Mouse (Mus musculus) kidney, embryonic 14.5 days (tissue): ENCODE measurements around the gene Cnn1. TPM values are rescaled to one million over a fixed set of nuclear protein-coding genes. Genes with fewer than 3 reads are reported as not detected.

ENCODE experiments used
- ATAC-seq: fragments of 200-750 bp; cut with Nextera tagmentation; 2 replicates; pipeline ENCODE4 v1.8.0; 2017; ENCODE audit warnings: moderate number of reproducible peaks, mild to moderate bottlenecking, moderate TSS enrichment, moderate library complexity; ENCODE audit not compliant: low FRiP score, low TSS enrichment
- H3K27ac ChIP-seq: fragments of 300-500 bp; sonication (generic); 2 replicates; pipeline ENCODE4 v1.5.1; 2014; ENCODE audit warnings: low read depth, mild to moderate bottlenecking, low read length, moderate library complexity, mixed read lengths
- H3K27me3 ChIP-seq: fragments of 300-500 bp; sonication (generic); 2 replicates; pipeline ENCODE4 v1.6.1; 2014; ENCODE audit warnings: mild to moderate bottlenecking, low read length; ENCODE audit not compliant: control insufficient read depth, insufficient read depth
- H3K36me3 ChIP-seq: fragments of 300-500 bp; sonication (generic); 2 replicates; pipeline ENCODE4 v1.6.1; 2014; ENCODE audit warnings: low read length, mixed read lengths; ENCODE audit not compliant: control insufficient read depth, insufficient read depth
- H3K4me1 ChIP-seq: fragments of 300-500 bp; sonication (generic); 2 replicates; pipeline ENCODE4 v1.6.1; 2014; ENCODE audit warnings: low read length, mixed read lengths; ENCODE audit not compliant: control insufficient read depth, insufficient read depth
- H3K4me2 ChIP-seq: fragments of 300-500 bp; sonication (generic); replicated peaks from 2 replicates; pipeline ENCODE4 v1.6.1; 2014; ENCODE audit warnings: low read depth, mild to moderate bottlenecking, low read length
- H3K4me3 ChIP-seq: fragments of 300-500 bp; sonication (generic); 2 replicates; pipeline ENCODE4 v1.5.1; 2014; ENCODE audit warnings: mild to moderate bottlenecking, low read length
- H3K9ac ChIP-seq: fragments of 300-500 bp; sonication (generic); 2 replicates; pipeline ENCODE4 v1.6.1; 2014; ENCODE audit warnings: low read depth, mild to moderate bottlenecking, low read length, moderate library complexity
- H3K9me3 ChIP-seq: fragments of 300-500 bp; sonication (generic); 2 replicates; pipeline ENCODE4 v1.6.1; 2016; ENCODE audit warnings: low read length; ENCODE audit not compliant: control insufficient read depth
- WGBS: fragments of 180-500 bp; shearing (Covaris S2); extraction: QIAGEN DNeasy Blood & Tissue Kit; methylation state at CpG from one replicate; pipeline ENCODE4 v1.1.7; 2014; 5-methylcytosine and 5-hydroxymethylcytosine counted together
- polyA plus RNA-seq: library from polyadenylated mRNA; unstranded; fragments of >200 nt; fragmentation: Nextera tagmentation; extraction: Ambion mirVana; gene quantifications from 2 replicates; pipeline ENCODE4 v1.2.1, GENCODE M21; 2014

Cnn1 gene
- polyA plus RNA-seq, 1 experiment from 2014 or later, result 4.7 TPM

DNA sequence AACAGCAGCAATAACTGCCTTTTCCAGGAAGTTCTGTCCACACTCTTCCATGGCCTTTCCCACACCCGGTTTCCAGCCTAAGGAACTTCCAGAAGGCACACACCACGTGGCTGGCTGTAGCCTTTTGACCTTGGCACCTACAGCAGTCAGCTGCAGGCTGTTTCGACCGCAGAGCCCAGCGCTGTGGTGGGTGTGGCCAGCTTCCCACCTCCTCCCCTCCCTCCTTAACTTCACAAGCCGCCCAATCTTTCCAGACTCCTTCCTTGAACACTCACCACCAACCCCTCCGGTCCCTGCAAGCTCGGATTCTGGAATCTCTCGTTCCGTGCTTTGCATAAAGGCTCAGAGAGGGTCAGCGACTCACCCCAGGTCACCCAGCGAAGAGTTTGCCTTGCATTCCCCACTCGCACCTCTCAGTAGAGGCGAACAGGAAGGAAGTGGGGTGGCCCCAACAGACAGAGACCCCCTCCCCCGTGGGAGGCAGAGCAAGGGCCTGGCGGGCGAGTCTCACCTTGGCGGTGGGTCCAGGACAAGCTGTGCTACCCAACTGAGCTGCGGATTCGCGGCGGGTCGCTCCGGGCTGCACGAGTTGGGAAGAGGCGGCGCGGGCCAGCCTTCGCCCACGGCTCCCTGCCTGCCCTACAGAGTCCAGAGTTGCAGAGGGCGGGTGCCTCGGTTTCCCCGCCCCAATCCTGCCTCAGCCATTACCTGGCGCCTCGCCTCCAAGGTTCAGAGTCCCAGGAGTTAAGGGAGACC, 32.4 kb downstream of the Cnn1 start:
- peak overlapping the region; percentile 42; the same call in 1 of the 2 replicates for H3K9ac ChIP-seq
- H3K4me1 ChIP-seq, result peaks cover 11% of the 10 kb centered on the region
- no peaks in the 10 kb centered on the region for H3K36me3 ChIP-seq
- 2% methylated on average over 35 of the region's 35 CpGs for whole genome bisulfite sequencing
- H3K27ac ChIP-seq, result no peak overlapping the region
- H3K4me3 ChIP-seq, result peak overlapping the region; percentile 37
- no peaks in the 10 kb centered on the region; the same call in 1 of the 2 replicates for H3K27me3 ChIP-seq
- no peaks in the 10 kb centered on the region for H3K9me3 ChIP-seq
- H3K4me2 ChIP-seq, result peak overlapping the region; percentile 63
- peak; percentile 67 for ATAC-seq

GRCm38 (mm10) chr9:22132220-22132619, 33.2 kb downstream of the Cnn1 start:
- no peaks in the 10 kb centered on the region; the same call in 1 of the 2 replicates for H3K27me3 ChIP-seq
- H3K4me2 ChIP-seq, result peak overlapping the region; percentile 63; the same call in 1 of the 2 replicates
- peaks cover 11% of the 10 kb centered on the region for H3K4me1 ChIP-seq
- no peak for ATAC-seq
- H3K36me3 ChIP-seq, result no peaks in the 10 kb centered on the region
- H3K27ac ChIP-seq, result no peak overlapping the region
- H3K9me3 ChIP-seq, result no peaks in the 10 kb centered on the region
- WGBS, result 40% methylated on average over 11 of the region's 11 CpGs
- peak overlapping the region; percentile 37; the same call in 1 of the 2 replicates for H3K4me3 ChIP-seq
- peak overlapping the region; percentile 42 for H3K9ac ChIP-seq

DNA sequence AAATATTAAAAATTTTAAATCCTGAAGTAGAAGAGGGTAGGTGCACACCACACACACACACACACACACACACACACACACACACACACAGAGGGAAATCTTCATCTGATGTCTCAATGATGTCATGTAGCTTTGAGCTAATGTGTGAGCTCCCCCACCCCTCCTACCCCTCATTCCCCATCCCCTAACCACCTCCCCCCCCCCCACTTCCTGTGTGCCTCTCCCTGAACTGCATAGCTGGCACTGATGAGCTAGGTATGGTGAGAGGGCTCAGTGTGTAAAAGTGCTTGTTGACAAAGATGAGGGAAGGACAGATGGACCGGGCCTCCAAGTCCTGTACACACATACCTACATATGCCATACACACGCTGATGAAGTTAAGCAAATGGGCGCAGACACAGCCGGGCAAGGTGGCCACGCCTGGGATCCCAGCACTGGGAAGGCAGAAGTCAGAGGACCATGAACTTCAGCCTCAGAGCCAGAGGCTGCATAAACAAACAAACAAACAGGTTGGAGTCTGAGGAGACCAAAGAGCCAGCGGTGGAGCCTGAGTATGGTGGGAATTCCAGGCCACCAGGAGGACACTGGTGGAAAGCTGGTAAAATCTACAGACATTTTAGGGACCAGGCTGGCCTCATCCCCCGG, 35.4 kb downstream of the Cnn1 start:
- H3K9me3 ChIP-seq, result no peaks in the 10 kb centered on the region
- peaks cover 11% of the 10 kb centered on the region for H3K4me1 ChIP-seq
- H3K27ac ChIP-seq, result no peak overlapping the region
- H3K4me2 ChIP-seq, result no peak overlapping the region
- no peak overlapping the region for H3K4me3 ChIP-seq
- 80% methylated on average over 7 of the region's 7 CpGs for WGBS
- no peaks in the 10 kb centered on the region for H3K36me3 ChIP-seq
- no peaks in the 10 kb centered on the region; the same call in 1 of the 2 replicates for H3K27me3 ChIP-seq
- H3K9ac ChIP-seq, result no peak overlapping the region
- ATAC-seq, result no peak

GRCm38 (mm10) chr9:22134988-22135643, 36.1 kb downstream of the Cnn1 start:
- H3K27ac ChIP-seq, result no peak overlapping the region
- no peaks in the 10 kb centered on the region; the same call in 1 of the 2 replicates for H3K27me3 ChIP-seq
- no peak overlapping the region for H3K4me2 ChIP-seq
- no peak for ATAC-seq
- H3K4me3 ChIP-seq, result no peak overlapping the region
- peaks cover 11% of the 10 kb centered on the region for H3K4me1 ChIP-seq
- no peak overlapping the region for H3K9ac ChIP-seq
- no peaks in the 10 kb centered on the region for H3K36me3 ChIP-seq
- H3K9me3 ChIP-seq, result no peaks in the 10 kb centered on the region
- WGBS, result 82% methylated on average over 9 of the region's 9 CpGs

DNA sequence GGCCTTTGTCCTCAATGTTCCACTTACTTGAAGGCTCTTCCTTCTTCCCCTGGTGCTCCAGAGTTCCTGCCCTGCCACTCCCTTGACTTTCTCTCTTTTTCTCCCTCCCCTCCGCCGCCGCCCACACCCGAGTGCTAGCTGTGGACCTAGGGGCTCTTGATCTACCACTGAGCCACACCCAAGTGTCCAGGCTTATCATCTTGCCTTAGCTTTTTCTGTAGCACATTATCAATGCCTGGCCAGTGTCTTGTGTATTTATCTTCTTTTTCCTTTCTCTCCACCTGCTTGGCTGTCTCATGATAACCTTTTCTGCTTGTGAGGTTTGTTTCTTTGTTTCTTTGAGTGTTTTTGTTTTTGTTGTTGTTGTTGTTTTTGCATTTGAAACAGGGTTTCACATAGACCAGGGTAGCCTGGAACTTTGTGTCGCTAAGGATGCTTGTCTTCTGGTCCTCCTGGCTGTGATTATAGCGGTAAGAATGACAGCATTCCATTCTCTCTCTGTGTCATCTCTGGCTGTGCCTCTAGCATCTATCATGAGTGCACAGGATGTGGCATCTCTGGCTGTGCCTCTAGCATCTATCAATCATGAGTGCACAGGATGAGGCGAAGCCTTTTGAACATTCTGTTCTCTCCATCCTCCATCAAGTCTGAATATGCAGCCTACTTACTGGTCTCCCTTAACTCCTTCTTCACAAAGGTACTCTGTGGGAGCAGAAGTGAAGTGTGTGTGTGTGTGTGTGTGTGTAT, 36.8 kb downstream of the Cnn1 start, which contains the start of gene Acp5:
TSS of gene Acp5 (minus strand) at position 68 of the 747 bp plus-strand sequence.
- Histone ChIP-seq H3K27ac (no peak within 1 kb of the TSS), H3K9ac (no peak within 1 kb of the TSS), H3K4me1 (peaks cover 11% of the 10 kb centered on the region), H3K4me2 (no peak within 1 kb of the TSS), H3K27me3 (no peaks in the 10 kb centered on the region; the same call in 1 of the 2 replicates), H3K36me3 (no peaks in the 10 kb centered on the region), H3K9me3 (no peaks in the 10 kb centered on the region), H3K4me3 (no peak within 1 kb of the TSS)
- WGBS, result 73% methylated on average over 7 of the region's 7 CpGs
- ATAC-seq, result no peak

DNA sequence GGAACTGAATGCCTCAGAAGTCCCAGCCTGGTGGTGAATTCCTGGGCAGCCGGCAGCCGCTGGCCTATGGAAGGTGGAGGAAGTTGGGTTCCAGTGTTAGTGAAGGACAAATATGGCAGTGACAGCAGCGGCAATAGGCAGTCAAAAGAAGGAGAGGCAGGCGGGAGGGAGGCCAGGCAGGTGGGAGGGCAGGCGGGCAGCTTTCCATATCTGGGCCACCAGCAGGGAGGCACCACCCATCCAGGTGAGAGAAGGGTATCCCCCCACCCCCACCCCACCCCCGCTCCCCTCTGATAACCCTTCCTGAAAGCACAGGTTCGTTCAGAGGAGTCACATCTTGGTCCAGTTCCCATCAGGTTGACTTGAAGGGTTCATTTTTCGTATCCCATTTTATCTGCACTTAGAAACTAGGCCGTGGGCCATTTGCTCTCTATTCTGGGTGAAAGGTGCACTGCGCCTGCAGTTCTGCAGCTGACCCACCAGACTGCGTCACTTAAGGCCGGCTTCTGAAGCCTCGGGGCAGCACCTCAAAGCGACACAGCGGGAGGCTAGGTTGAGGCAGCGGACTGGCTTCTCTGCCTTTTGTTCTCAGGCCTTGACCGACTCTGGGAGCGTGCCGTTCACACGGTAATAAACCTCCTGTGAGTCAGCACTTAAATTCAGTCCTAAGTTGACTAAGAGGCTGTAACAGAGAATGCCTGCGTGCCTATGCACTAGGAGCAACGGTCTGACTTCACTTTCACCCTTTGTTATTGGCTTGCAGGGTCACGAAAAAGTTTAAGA, 37.9 kb downstream of the Cnn1 start:
- Histone ChIP-seq H3K9me3 (no peaks in the 10 kb centered on the region), H3K4me1 (peaks cover 1% of the 10 kb centered on the region; the same call in 1 of the 2 replicates), H3K27me3 (no peaks in the 10 kb centered on the region), H3K27ac (no peak overlapping the region), H3K9ac (no peak overlapping the region), H3K4me3 (no peak overlapping the region), H3K36me3 (no peaks in the 10 kb centered on the region), H3K4me2 (no peak overlapping the region)
- 13% methylated on average over 23 of the region's 23 CpGs for WGBS
- ATAC-seq, result no peak

GRCm38 (mm10) chr9:22138480-22138879, 39.5 kb downstream of the Cnn1 start:
- no peaks in the 10 kb centered on the region for H3K36me3 ChIP-seq
- H3K27me3 ChIP-seq, result no peaks in the 10 kb centered on the region
- no peak overlapping the region for H3K4me2 ChIP-seq
- no peak for ATAC-seq
- H3K9me3 ChIP-seq, result no peaks in the 10 kb centered on the region
- no peak overlapping the region for H3K4me3 ChIP-seq
- H3K9ac ChIP-seq, result no peak overlapping the region
- 31% methylated on average over 2 of the region's 2 CpGs for WGBS
- H3K4me1 ChIP-seq, result no peaks in the 10 kb centered on the region
- no peak overlapping the region for H3K27ac ChIP-seq

DNA sequence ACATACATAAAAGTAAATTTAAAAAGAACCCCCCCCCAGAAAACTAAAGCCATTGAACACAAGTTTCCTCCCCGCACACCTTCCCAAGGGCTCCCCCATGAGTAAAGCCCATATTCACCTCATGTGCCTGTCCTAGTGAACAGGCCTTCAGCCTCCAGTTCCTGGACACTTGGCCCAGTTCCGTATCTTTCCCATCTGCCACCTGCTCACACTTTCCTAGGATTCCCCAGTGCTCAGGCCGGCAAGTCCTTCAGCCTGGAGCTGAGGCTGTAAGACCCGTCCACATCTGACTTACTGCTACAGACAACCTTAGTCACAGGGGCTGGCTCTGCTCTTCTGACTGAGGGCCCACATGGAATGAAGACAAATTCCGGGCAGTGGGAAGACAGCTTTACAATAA, 40.7 kb downstream of the Cnn1 start:
- Histone ChIP-seq H3K27ac (no peak overlapping the region), H3K27me3 (no peaks in the 10 kb centered on the region), H3K4me2 (no peak overlapping the region), H3K9me3 (no peaks in the 10 kb centered on the region), H3K4me3 (no peak overlapping the region), H3K4me1 (no peaks in the 10 kb centered on the region), H3K9ac (no peak overlapping the region), H3K36me3 (no peaks in the 10 kb centered on the region)
- no peak for ATAC-seq
- 91% methylated on average over 5 of the region's 5 CpGs for WGBS
